Mouse (Mus musculus): ENCODE data around the gene Hspb6.
A peak's percentile ranks its signal among the peaks of the same experiment; 100 is the strongest.

Hspb6 gene

GRCm38 (mm10) chr7:30553810-30554584 is 2.0 kb downstream of the Hspb6 start:
- no peak for DNase-seq

DNA sequence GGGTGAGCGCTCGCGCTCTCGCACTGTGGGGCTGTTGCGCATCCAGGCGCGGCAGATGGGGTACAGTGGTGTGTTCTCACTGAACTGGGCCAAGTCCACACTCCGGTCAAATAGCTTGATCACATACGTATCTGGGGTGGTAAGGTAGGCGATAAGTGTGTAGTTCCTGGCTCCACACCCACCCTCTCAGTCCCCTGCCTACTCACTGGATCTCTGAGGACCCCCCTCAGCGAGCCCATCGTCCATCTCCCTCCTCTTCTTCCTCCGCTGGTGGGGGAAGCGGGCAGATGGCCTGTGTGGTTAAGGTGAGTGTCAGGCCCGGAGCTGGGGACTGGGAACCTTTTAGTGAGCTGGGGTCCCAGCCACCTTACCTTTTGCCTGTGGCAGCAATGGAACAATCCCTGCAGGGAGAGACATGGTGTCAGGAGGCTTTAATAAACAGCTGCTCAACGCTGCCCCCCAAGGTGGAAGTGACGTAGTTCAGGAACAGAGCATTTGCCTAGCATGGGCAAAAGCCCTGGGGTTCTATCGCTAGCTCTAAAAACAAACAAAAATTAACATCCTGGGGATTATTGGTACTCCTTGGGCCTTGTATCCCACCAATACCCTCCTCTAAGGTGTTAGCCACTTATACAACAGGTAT is 5.0 kb downstream of the Hspb6 start:
- DNase-seq = no peak

GRCm38 (mm10) chr7:30557901-30558514 is 6.0 kb downstream of the Hspb6 start:
- no peak for DNase-seq

DNA sequence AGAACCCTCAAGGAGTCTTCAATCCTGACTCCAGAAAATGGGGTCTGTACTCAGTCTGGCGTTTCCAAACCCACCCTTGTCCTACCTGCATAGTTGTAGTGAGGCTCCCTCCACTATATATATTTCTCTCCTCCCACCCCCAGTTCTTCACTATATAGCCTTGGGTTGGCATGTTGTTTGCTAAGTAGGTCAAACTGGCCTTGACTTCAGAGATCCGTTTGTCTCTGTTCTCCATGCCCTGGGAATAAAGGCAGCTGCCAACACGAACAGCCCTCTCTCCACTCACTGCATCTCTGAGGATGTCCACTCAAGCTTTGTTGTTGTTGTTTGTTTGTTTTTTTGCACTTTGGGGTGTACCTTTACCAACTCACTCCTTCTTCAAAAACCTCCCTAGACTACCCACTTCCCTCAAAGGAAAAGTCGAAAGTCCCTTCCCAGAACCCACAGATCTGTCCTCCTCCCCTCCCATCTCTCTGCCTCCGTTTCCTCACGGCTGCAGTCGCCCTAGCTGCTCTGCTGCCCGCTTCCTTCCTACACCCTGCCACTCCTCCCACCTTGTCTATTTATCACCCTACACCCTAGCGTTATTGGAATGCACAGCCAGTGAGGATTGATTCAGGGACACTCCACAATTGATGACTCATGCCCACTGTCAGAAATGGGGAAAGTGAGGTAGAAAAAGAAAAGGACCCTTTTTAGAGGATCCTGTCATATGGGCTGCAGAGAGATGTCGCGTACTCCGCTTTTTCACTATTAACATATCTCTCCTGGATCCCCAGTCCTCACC is 6.9 kb downstream of the Hspb6 start:
- DNase-seq = no peak

DNA sequence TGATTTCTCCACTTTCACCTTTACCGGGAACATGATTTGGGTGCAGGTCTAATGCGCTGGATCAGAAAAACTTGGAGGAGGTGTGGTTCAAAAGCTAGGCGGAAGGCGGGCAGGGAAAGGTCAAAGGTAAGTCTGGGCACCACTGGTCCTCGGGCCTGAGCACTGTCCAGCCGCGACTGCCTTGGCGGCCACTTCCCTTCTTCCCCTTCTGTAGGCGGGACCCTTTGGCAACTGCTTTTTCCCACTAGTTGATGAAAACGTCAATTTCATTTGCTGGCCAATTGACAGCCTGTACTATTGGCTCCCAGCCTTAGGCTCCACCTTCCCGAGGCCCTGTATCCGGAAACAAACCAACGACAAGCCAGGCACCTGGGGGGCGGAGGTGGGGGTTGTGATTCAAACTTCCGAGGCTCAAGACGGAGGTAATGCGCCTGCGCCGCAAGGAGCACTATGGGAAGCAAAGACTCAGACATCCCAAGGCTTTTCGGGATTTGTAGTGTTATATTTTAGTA is 7.5 kb downstream of the Hspb6 start, which contains the start of gene Lin37:
TSS of gene Lin37 (minus strand) at position 396 of the 512 bp plus-strand sequence.
- DNase-seq = peak; percentile 99

DNA sequence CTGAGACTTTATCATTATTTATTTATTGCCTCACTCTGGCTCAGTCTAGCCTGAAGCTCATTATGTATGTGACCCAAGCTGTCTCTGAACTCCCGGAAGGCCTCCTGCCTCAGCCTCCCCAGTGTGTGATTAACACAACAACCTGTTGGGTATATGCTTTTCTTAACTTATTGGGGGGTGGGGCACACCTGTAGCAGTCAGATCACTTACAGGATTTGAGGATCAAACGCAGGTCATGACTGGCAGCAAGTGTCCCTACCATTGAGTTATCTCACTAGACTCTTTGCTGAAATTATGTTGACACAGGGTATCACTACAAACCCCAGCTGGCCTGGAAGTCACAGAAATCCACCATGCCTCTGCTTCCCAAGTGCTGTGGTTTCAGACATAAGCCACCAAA is 8.3 kb downstream of the Hspb6 start:
- DNase-seq = no peak

- DNase-seq = no peak
These were observed 10.6 kb downstream of the Hspb6 start for GRCm38 (mm10) chr7:30562526-30563116.

GRCm38 (mm10) chr7:30563117-30563905 is 11.3 kb downstream of the Hspb6 start, which contains the start of the genes U2af1l4, Gm49396 and Psenen:
U2af1l4 (plus strand) TSS chr7:30563301.
Gm49396 (plus strand) TSS chr7:30563344.
Psenen (minus strand) TSS chr7:30563627.
- peak; percentile 97 for DNase-seq

GRCm38 (mm10) chr7:30563906-30564280 is 11.9 kb downstream of the Hspb6 start:
- no peak for DNase-seq

DNA sequence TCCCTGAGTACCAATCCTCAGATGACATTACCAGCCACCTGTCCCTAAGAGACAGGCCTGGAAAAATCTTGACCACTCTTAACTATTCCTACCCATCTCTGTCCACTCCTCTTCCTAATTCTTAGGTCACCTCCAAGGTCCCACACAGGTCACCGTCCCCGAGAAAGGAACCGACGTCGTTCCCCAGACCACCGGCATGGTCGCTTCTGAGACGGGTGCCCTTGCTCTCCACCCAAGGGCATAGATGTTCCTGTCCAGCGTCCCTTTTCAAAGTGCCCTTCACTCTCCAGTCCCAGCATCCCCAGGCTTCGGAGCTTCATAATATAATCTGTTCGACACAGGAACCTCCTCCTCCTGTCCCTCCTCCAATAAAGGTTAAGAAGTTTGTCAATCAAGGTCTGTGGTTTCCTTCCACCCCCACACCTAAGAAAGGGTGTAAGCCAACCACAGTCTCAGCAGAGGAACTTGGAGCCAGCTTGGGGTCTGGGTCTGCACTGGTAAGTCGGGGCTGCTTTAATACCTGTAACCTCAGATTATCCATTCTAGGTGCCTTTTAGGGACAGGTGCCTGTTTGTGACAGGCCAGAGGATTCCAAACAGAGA is 13.1 kb downstream of the Hspb6 start, which contains the start of gene Igflr1:
TSS of gene Igflr1 (plus strand) at position 458 of the 602 bp plus-strand sequence.
- no peak for DNase-seq

DNA sequence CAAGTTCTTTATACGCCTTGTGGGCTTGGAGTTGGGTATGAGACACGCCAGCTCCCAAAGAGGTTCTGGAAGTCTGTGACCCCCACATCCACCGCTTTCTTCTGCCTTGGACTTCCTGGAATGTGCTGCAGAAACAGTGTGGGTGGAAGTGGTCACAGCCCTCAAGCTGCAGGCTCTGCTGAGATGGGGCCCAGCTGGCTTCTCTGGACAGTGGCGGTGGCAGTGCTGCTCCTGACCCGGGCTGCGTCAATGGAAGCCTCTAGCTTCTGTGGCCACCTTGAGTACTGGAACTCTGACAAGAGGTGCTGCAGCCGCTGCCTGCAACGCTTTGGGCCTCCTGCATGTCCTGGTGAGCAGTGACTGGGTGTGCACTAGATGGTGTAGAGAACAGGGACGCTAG is 14.1 kb downstream of the Hspb6 start:
- no peak for DNase-seq

GRCm38 (mm10) chr7:30567555-30567954 is 15.6 kb downstream of the Hspb6 start:
- no peak for DNase-seq

GRCm38 (mm10) chr7:30572389-30572788 is 20.4 kb downstream of the Hspb6 start:
- DNase-seq = no peak

DNA sequence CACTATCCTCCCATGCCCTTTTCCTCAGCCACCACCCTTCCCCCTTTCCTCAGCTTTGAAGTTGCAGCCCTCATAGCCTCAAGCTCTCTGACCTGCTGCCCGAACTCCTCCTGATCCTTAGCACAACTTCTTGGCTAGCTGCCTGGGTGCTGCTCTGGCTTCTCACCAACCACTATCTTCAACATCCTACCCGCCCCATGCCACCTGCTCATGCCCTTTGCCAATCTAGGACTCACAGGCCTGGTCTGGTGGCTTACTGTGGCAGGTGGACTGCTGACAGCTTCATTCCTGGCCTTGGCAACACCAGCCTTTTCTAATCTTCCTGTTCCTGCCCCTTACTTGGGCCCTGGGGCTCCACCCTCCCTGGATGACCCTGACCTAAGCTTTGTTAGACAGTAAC is 21.0 kb downstream of the Hspb6 start:
- DNase-seq = no peak

DNA sequence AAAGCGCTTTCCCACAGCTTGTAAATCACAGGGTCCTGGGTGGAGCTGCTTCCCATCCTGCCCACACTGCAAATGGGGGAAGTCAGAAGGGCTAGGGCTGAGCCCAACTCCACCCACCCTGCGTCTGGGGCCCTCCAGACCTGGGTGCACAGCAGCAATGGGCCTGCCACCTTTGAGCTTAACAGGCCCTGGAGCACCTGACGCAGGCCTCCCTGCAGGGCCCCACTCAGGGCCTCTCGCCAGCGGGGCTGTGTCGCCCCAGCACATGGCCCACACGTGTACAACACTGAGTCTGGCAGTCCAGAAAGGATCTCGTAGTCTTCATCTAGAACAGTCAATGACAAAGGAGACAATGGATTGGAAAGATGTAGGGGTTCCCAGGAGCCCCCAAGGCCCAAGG is 28.0 kb downstream of the Hspb6 start:
- no peak for DNase-seq

DNA sequence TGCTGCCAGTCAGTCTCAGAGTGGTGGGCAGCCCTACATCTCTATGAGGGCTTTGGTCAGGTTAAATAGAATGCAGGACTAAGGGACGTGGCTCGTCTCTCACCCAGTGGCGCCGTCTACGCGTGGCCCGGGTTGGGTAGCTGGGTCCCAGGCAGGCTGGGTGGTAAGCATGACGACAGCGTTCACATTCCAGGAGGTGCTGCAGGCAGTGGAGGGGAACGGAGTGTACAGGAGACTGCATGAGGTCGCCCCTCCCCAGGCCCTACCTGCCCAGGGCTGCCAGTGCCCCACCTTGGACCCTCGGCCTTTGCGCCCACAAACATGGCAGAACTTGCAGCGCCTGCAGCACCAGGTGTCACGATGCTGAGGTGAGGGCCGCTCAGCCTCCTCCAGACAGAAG is 29.6 kb downstream of the Hspb6 start:
- DNase-seq = no peak

GRCm38 (mm10) chr7:30584339-30584738 is 32.4 kb downstream of the Hspb6 start:
- no peak for DNase-seq

DNA sequence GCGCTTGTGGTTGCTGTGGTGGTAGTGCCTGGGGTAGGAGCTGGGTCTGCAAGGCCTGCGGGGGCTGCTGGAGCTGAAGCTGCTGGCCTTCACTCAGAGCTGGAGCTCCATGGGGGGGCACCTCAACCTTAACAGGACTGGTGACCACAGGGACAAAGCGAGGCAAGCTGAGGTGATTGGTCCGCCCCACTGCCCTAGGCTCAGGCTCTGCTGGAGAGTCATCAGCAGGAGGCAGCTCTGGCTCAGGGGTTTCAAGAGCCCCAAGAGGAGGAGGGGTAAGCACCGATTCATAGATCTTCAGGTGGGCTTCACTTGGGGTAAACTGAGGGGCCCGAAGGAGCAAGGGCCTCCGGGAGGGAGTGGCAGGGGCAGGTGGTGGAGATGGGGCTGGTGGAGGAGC is 33.2 kb downstream of the Hspb6 start:
- DNase-seq = no peak

DNA sequence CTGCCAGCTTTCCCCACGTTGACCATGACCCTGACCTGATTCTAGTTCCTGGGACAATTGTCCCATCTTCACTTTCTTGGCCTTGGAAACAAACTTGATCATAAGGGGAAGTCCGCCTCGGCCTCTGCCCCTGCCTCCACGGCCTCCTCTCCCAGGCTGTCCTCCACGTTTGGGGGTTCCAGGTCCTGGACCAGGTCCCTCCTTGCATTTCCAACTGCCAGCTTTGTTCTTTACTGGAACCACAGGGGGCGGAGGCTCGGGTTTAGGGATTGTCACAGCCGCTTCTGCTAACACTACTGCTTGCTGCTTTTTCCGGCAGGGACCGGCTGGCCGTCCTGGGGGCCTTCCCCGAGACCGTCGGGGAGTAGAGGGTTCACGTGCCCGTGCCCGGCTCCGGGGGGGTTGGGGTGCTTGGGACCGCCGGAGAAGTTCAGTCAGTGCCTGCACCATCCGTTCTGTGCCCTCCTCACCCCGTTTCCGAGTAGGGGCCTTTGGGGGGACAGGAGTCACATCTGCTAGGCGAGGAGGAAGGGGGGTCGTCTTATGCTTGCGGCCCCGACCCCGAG is 34.6 kb downstream of the Hspb6 start:
- DNase-seq = no peak

DNA sequence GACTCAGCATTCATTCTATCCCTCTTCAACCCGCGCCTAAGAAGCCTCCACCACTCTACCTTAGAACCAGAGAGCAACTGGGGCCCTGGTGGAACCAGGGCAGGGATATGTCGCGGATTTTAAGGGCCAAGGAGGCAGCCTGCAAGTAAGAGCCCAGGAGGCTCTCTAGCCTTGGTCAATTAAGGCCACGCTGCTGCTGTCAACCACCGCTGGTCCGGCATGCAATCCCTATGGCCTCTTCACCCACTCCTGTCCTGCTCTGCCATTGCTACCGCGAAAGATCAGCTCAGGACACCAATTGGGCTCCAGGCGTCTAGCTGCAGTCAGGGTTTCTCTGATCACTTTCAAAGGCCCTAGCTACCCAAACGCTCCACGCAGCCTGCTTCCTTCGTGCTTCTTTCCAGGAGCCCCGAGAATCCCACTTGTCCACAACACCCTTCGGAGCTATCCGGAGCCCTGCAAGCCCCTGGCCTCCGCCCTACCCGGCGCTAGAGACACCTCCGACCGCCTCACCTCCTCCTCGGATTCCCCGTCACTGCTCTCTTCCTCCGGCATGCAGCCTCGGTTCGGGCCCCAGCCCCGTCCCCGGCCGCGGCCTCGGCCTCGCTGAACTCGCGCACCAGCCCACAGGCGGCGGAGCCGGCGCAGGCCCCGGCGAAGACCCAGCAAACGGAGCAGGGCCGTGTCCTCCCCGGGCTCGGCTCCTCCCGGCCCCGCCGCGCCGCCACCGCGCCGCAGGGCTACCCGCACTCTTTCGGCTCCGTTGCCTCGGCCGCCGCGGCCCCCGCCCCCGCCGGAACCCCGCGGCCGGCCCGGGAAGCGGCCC is 36.1 kb downstream of the Hspb6 start:
- DNase-seq = no peak

All from layer of hippocampus, adult 9-11 months (tissue).